ENCODE assay signal across 12 mouse cellular contexts in the genomic region with DNA sequence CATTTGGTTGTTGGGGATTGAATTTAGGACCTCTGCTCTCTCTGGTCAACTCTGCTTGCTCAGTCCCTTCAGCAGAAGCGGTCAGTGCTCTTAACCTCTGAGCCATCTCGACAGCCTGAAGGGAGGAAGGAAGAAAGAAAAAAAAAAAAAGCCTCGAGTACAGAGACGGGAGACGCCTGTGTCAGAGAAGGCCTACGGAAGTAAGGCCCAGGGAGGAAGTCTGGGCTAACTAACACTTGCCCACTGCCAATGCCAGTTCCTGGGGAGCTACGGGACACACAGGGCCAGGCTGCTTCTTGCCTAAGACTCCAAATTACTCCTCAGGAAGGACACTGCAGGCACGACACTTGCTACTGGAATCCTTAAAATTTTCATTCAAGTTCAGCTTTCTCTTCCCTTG. TPM values are rescaled to one million over a fixed set of nuclear protein-coding genes. Genes with fewer than 3 reads are reported as not detected.
DNase-seq lines count a peak whose midpoint lies in the region; ATAC-seq and TF ChIP-seq lines count a peak whose summit lies in the region.
"Had no signal": no experiment of that assay in that cellular context is flagged by ENCODE, and none has a peak within 500 bp of the region (broad histone marks: within the 10 kb centered on the region; RNA-seq: fewer than 3 reads in every experiment).

No protein-coding gene starts in this region.

- intact Hi-C loops in left cerebral cortex, adult 2 months (cut with DNase I), result no loop called here
- intact Hi-C loops in left cerebral cortex, postnatal 4 days (cut with DNase I), result no loop called here

- 0 out of 2 replicates have a peak, but pooled peaks have one; percentile 38 for ATAC-seq in frontal cortex, adult (ENCODE audit: low TSS enrichment)
- ATAC-seq in neural tube, embryonic 15.5 days (ENCODE audit: low FRiP score), result no peak
- ATAC-seq: forebrain, embryonic 14.5 days had no signal

- TF ChIP-seq POLR2A in bone marrow, adult 2 months (IDR thresholded peaks at IDR 0.05; ENCODE audit: borderline replicate concordance, control insufficient read depth, low read depth, low read length), result no peak

- no peak for DNase-seq in frontal cortex, postnatal 10 days (ENCODE audit: low spot score in 2 of 2)
- DNase-seq in left cerebral cortex, adult 2 months (ENCODE audit: extremely low spot score in 1 of 2, low spot score in 2 of 2), result no peak
- no peak for DNase-seq in left cerebral cortex, postnatal 4 days
- DNase-seq in lung, postnatal 14 days, result peak; percentile 30
- DNase-seq in layer of hippocampus, adult 18-20 months (ENCODE audit: low spot score in 2 of 2), result no peak
- DNase-seq: cerebellum, adult 8-10 months; layer of hippocampus, postnatal 36 days had no signal

- H3K4me2 ChIP-seq in neural tube, embryonic 15.5 days, result no peak overlapping the region
- H3K4me2 ChIP-seq: midbrain, embryonic 11.5 days had no signal

- no peak overlapping the region for H3K9ac ChIP-seq in neural tube, embryonic 15.5 days (replicated peaks)

- H3K27ac ChIP-seq in left cerebral cortex, adult 2 months, result peak overlapping the region; percentile 15; the same call in 1 of the 2 replicates
- peak overlapping the region; percentile 4; the same call in 1 of the 2 replicates for H3K27ac ChIP-seq in bone marrow, adult 2 months (ENCODE audit: control insufficient read depth, insufficient read depth, low read depth, low read length, poor library complexity)
- H3K27ac ChIP-seq in neural tube, embryonic 15.5 days (replicated peaks), result no peak overlapping the region; the same call in 1 of the 2 replicates

- no peaks in the 10 kb centered on the region for H3K27me3 ChIP-seq in neural tube, embryonic 15.5 days (replicated peaks)

- no peak overlapping the region for H3K4me3 ChIP-seq in left cerebral cortex, adult 2 months
- H3K4me3 ChIP-seq in bone marrow, adult 2 months (replicated peaks; ENCODE audit: control insufficient read depth, low read depth, low read length), result no peak overlapping the region
- H3K4me3 ChIP-seq in neural tube, embryonic 15.5 days (replicated peaks), result no peak overlapping the region

- no peak for TF ChIP-seq CTCF in left cerebral cortex, adult 2 months (IDR thresholded peaks at IDR 0.05)
- TF ChIP-seq CTCF in bone marrow, adult 2 months (IDR thresholded peaks at IDR 0.05; ENCODE audit: control insufficient read depth, insufficient read depth, low read length), result no peak

- H3K4me1 ChIP-seq in bone marrow, adult 2 months (ENCODE audit: control insufficient read depth, insufficient read depth, low read length), result peaks cover 8% of the 10 kb centered on the region
- peaks cover 5% of the 10 kb centered on the region for H3K4me1 ChIP-seq in neural tube, embryonic 15.5 days

- no peaks in the 10 kb centered on the region for H3K36me3 ChIP-seq in neural tube, embryonic 15.5 days

- no peaks in the 10 kb centered on the region for H3K9me3 ChIP-seq in neural tube, embryonic 15.5 days (replicated peaks)

- 10% methylated on average over 8 of the region's 8 CpGs for WGBS in bone marrow, adult 2 months
- 75% methylated on average over 8 of the region's 8 CpGs for WGBS in neural tube, embryonic 15.5 days

RNA-seq across cellular contexts. Expression of a gene that starts 15.1 kb away (rescaled TPM):
- total RNA-seq in left cerebral cortex, adult 2 months (2021), result 10 to 100 TPM in 1 of 2 experiments, 1 to 10 TPM in 1; 9.5 to 11.0 TPM
- total RNA-seq in left cerebral cortex, postnatal 4 days (2021), result 1 to 10 TPM; 4.3 to 4.6 TPM
- 5.5 and 7.7 TPM in 2 replicates for polyA plus RNA-seq in bone marrow, adult 2 months (2011; ENCODE audit: insufficient read depth, insufficient read length, low replicate concordance, missing spikeins)
- total RNA-seq in layer of hippocampus, adult 18-20 months (2021), result 1 to 10 TPM; 7.1 to 8.2 TPM
- polyA plus RNA-seq in neural tube, embryonic 15.5 days (2015; fragmentation: Nextera tagmentation; extraction: Ambion mirVana), result 3.1 and 3.2 TPM in 2 replicates
